Mouse (Mus musculus): ENCODE data around the gene Pcp4l1. TPM values are rescaled to one million over a fixed set of nuclear protein-coding genes. Genes with fewer than 3 reads are reported as not detected.

The Pcp4l1 gene
- polyA plus RNA-seq, 2 experiments: 3.9 to 6.0 TPM

GRCm38 (mm10) chr1:171203471-171204248, 7.6 kb upstream of the Pcp4l1 start:
- 57% methylated on average over 10 of the region's 11 CpGs for WGBS
- no peak for ATAC-seq (ENCODE audit: low FRiP score, low read depth)

DNA sequence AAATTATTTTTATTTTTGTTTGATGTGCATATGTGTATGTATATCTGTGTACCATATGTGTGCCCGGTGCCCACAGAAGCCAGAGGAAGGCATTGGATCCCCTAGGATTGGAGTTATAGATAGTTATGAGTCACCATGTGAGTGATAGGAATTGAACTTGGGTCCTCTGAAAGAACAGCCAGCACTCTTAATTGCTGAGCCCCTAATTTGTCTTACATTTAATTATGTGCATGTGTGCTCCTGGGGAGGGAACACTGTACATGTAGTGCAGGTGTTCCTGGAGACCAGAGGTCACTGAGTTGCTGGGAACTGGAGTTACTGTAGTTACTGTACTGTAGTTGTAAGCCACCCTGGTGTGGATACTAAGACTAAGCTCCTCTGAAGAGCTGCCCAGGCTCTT, 4.7 kb upstream of the Pcp4l1 start:
- no peak overlapping the region for H3K27ac ChIP-seq (replicated peaks; ENCODE audit: low read depth, low read length)
- 92% methylated on average over 1 of the region's 1 CpGs for WGBS
- DNase-seq (ENCODE audit: low spot score) (no peak), ATAC-seq (ENCODE audit: low FRiP score, low read depth) (no peak)
- no peak for TF ChIP-seq POLR2A (IDR thresholded peaks at IDR 0.05; ENCODE audit: borderline replicate concordance, extremely low read depth, insufficient read depth, insufficient read length)
- peaks cover 2% of the 10 kb centered on the region; the same call in 1 of the 2 replicates for H3K4me1 ChIP-seq (ENCODE audit: control insufficient read depth, insufficient read depth, low read length)
- H3K9ac ChIP-seq (ENCODE audit: low read depth, low read length, severe bottlenecking): no peak overlapping the region
- H3K36me3 ChIP-seq (ENCODE audit: control insufficient read depth, insufficient read depth, low read length): no peaks in the 10 kb centered on the region
- no peak overlapping the region for H3K4me3 ChIP-seq (replicated peaks; ENCODE audit: low read length)
- H3K4me2 ChIP-seq (replicated peaks; ENCODE audit: low read depth, low read length, severe bottlenecking): no peak overlapping the region
- no peaks in the 10 kb centered on the region for H3K9me3 ChIP-seq (ENCODE audit: control insufficient read depth, low read length)
- peaks cover 13% of the 10 kb centered on the region for H3K27me3 ChIP-seq (ENCODE audit: control insufficient read depth, insufficient read depth, low read length)

More at GRCm38 (mm10) chr1:171203471-171204248, 7.6 kb upstream of the Pcp4l1 start:
- no peak overlapping the region for H3K9ac ChIP-seq (ENCODE audit: low read depth, low read length, severe bottlenecking)
- H3K36me3 ChIP-seq (ENCODE audit: control insufficient read depth, insufficient read depth, low read length): no peaks in the 10 kb centered on the region
- TF ChIP-seq POLR2A (IDR thresholded peaks at IDR 0.05; ENCODE audit: borderline replicate concordance, extremely low read depth, insufficient read depth, insufficient read length): no peak
- H3K4me2 ChIP-seq (replicated peaks; ENCODE audit: low read depth, low read length, severe bottlenecking): no peak overlapping the region
- H3K27me3 ChIP-seq (ENCODE audit: control insufficient read depth, insufficient read depth, low read length): no peaks in the 10 kb centered on the region
- no peak overlapping the region for H3K27ac ChIP-seq (replicated peaks; ENCODE audit: low read depth, low read length)
- no peaks in the 10 kb centered on the region for H3K4me1 ChIP-seq (ENCODE audit: control insufficient read depth, insufficient read depth, low read length)
- H3K9me3 ChIP-seq (ENCODE audit: control insufficient read depth, low read length): no peaks in the 10 kb centered on the region
- H3K4me3 ChIP-seq (replicated peaks; ENCODE audit: low read length): no peak overlapping the region
- no peak for DNase-seq (ENCODE audit: low spot score)

DNA sequence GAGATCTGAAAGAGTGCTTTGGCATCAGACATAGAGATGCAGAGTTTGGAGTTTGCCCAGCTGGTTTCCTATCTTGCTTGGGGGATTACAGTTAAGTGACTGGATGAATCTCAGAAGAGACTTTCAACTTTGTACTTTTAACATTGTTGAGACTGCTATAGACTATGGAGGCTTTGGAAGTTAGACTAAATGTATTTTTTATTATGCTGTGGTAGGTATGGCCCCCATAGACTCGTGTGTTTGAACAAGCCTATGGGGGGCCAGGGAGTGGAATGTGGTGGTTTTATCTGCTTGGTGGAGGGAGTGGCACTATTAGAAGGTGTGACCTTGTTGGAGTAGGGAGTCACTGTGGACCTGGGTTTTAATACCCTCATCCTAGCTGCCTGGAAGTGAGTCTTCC, 3.5 kb upstream of the Pcp4l1 start:
- H3K27me3 ChIP-seq (ENCODE audit: control insufficient read depth, insufficient read depth, low read length): peaks cover 25% of the 10 kb centered on the region
- H3K9me3 ChIP-seq (ENCODE audit: control insufficient read depth, low read length): no peaks in the 10 kb centered on the region
- no peak overlapping the region for H3K27ac ChIP-seq (replicated peaks; ENCODE audit: low read depth, low read length)
- ATAC-seq (ENCODE audit: low FRiP score, low read depth) (no peak), DNase-seq (ENCODE audit: low spot score) (no peak)
- no peaks in the 10 kb centered on the region for H3K36me3 ChIP-seq (ENCODE audit: control insufficient read depth, insufficient read depth, low read length)
- TF ChIP-seq POLR2A (IDR thresholded peaks at IDR 0.05; ENCODE audit: borderline replicate concordance, extremely low read depth, insufficient read depth, insufficient read length): no peak
- H3K4me1 ChIP-seq (ENCODE audit: control insufficient read depth, insufficient read depth, low read length): peaks cover 8% of the 10 kb centered on the region
- H3K9ac ChIP-seq (ENCODE audit: low read depth, low read length, severe bottlenecking): no peak overlapping the region
- H3K4me3 ChIP-seq (replicated peaks; ENCODE audit: low read length): no peak overlapping the region
- WGBS: 42% methylated on average over 1 of the region's 1 CpGs
- no peak overlapping the region for H3K4me2 ChIP-seq (replicated peaks; ENCODE audit: low read depth, low read length, severe bottlenecking)

- TF ChIP-seq POLR2A (IDR thresholded peaks at IDR 0.05; ENCODE audit: borderline replicate concordance, extremely low read depth, insufficient read depth, insufficient read length): no peak
- no peak overlapping the region for H3K27ac ChIP-seq (replicated peaks; ENCODE audit: low read depth, low read length)
- DNase-seq (ENCODE audit: low spot score) (no peak), ATAC-seq (ENCODE audit: low FRiP score, low read depth) (no peak)
- H3K4me1 ChIP-seq (ENCODE audit: control insufficient read depth, insufficient read depth, low read length): peaks cover 20% of the 10 kb centered on the region
- WGBS: 5% methylated on average over 20 of the region's 20 CpGs
- peak overlapping the region; percentile 49 for H3K4me3 ChIP-seq (replicated peaks; ENCODE audit: low read length)
- peak overlapping the region; percentile 95 for H3K4me2 ChIP-seq (replicated peaks; ENCODE audit: low read depth, low read length, severe bottlenecking)
- peaks cover 53% of the 10 kb centered on the region for H3K27me3 ChIP-seq (ENCODE audit: control insufficient read depth, insufficient read depth, low read length)
- peak overlapping the region; percentile 50; the same call in 1 of the 2 replicates for H3K9ac ChIP-seq (ENCODE audit: low read depth, low read length, severe bottlenecking)
- H3K9me3 ChIP-seq (ENCODE audit: control insufficient read depth, low read length): no peaks in the 10 kb centered on the region
- no peaks in the 10 kb centered on the region for H3K36me3 ChIP-seq (ENCODE audit: control insufficient read depth, insufficient read depth, low read length)
Observed at GRCm38 (mm10) chr1:171195046-171195822, 834 bp downstream of the Pcp4l1 start.

All from limb, embryonic 14.5 days (tissue).